Comparison of ENCODE assay signal across 23 mouse cellular contexts in the genomic region with DNA sequence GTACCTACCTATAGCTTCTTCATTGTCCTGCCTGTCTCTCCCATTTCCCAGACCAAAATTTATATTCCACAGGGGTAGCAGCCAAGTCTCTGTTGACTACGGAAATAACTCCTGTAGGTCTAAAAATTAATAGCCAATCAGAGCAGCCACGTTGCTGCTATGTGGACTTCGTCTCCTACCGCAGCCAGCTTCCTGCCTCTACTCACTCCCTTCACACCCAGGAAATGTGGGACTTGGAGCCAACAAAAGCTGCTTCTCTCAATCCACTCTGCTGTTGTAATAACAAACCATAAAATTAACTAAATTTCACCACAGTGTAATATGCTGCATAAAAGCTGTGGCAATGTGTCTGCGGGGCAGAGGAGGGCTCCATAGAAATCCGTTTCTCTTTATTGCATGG.
A peak's percentile ranks its signal among the peaks of the same experiment; 100 is the strongest.
DNase-seq lines count a peak whose midpoint lies in the region; ATAC-seq and TF ChIP-seq lines count a peak whose summit lies in the region.
"Had no signal": no experiment of that assay in that cellular context is flagged by ENCODE, and none has a peak within 500 bp of the region (broad histone marks: within the 10 kb centered on the region; RNA-seq: fewer than 3 reads in every experiment).

No protein-coding gene starts in this region.

- no peak overlapping the region for H3K27ac ChIP-seq in hindbrain, embryonic 15.5 days (replicated peaks)
- no peak overlapping the region for H3K27ac ChIP-seq in hindbrain, embryonic 14.5 days
- H3K27ac ChIP-seq in lung, embryonic 14.5 days (ENCODE audit: low read depth): no peak overlapping the region
- H3K27ac ChIP-seq in neural tube, embryonic 14.5 days (ENCODE audit: low read depth, low read length): no peak overlapping the region
- H3K27ac ChIP-seq in neural tube, embryonic 15.5 days (replicated peaks): no peak overlapping the region
- H3K27ac ChIP-seq: embryonic facial prominence, embryonic 10.5 days; embryonic facial prominence, embryonic 15.5 days; forebrain, embryonic 12.5 days; heart, embryonic 13.5 days; left cerebral cortex, adult 2 months; limb, embryonic 12.5 days; liver, embryonic 15.5 days had no signal

- H3K36me3 ChIP-seq in hindbrain, embryonic 15.5 days: no peaks in the 10 kb centered on the region
- H3K36me3 ChIP-seq in hindbrain, embryonic 14.5 days (replicated peaks; ENCODE audit: control insufficient read depth, insufficient read depth): no peaks in the 10 kb centered on the region
- H3K36me3 ChIP-seq in lung, embryonic 14.5 days (ENCODE audit: insufficient read depth): no peaks in the 10 kb centered on the region
- H3K36me3 ChIP-seq in neural tube, embryonic 14.5 days (ENCODE audit: control insufficient read depth, insufficient read depth, low read length): no peaks in the 10 kb centered on the region
- H3K36me3 ChIP-seq in neural tube, embryonic 15.5 days: no peaks in the 10 kb centered on the region
- H3K36me3 ChIP-seq: embryonic facial prominence, embryonic 10.5 days; embryonic facial prominence, embryonic 15.5 days; forebrain, embryonic 12.5 days; heart, embryonic 13.5 days; limb, embryonic 12.5 days; liver, embryonic 15.5 days had no signal

- TF ChIP-seq POLR2A in lung, adult 2 months (IDR thresholded peaks at IDR 0.05; ENCODE audit: borderline replicate concordance, extremely low read depth, low read depth, low read length): no peak

- 72% methylated on average over 6 of the region's 6 CpGs for WGBS in hindbrain, embryonic 15.5 days
- 73% methylated on average over 6 of the region's 6 CpGs for WGBS in hindbrain, embryonic 14.5 days
- WGBS in lung, embryonic 14.5 days: 53% methylated on average over 6 of the region's 6 CpGs
- WGBS in lung, adult 2 months: 42% methylated on average over 6 of the region's 6 CpGs
- WGBS in neural tube, embryonic 14.5 days: 47% methylated on average over 6 of the region's 6 CpGs
- 33% methylated on average over 6 of the region's 6 CpGs for WGBS in neural tube, embryonic 15.5 days

- DNase-seq in hindbrain, embryonic 14.5 days (ENCODE audit: low spot score): no peak
- DNase-seq in lung, embryonic 14.5 days: peak; percentile 41
- DNase-seq in lung, adult 2 months: no peak
- DNase-seq in adrenal gland, postnatal 10 days: no peak
- DNase-seq: adrenal gland, adult 2 months; cerebellum, adult 8-10 months; cerebellum, postnatal 25 days; gastrocnemius, postnatal 10 days; heart, postnatal 10 days; midbrain, embryonic 14.5 days; thymus, postnatal 4 days had no signal

- ATAC-seq in hindbrain, embryonic 15.5 days (ENCODE audit: low FRiP score, low read depth): peak; percentile 35; the same call in 1 of the 2 replicates
- no peak for ATAC-seq in hindbrain, embryonic 14.5 days (ENCODE audit: low FRiP score)
- ATAC-seq in lung, embryonic 14.5 days (ENCODE audit: insufficient read depth): no peak; the same call in 1 of the 2 replicates
- 0 out of 2 replicates have a peak, but pooled peaks have one; percentile 17 for ATAC-seq in neural tube, embryonic 14.5 days (ENCODE audit: low read depth)
- no peak for ATAC-seq in neural tube, embryonic 15.5 days (ENCODE audit: low FRiP score)
- ATAC-seq: activated CD4-positive, CD25-positive, alpha-beta regulatory T cell, adult 4 months; intestine, embryonic 16.5 days had no signal

- no peaks in the 10 kb centered on the region for H3K9me3 ChIP-seq in hindbrain, embryonic 15.5 days
- H3K9me3 ChIP-seq in hindbrain, embryonic 14.5 days (ENCODE audit: control insufficient read depth, low read length): no peaks in the 10 kb centered on the region
- H3K9me3 ChIP-seq in lung, embryonic 14.5 days (ENCODE audit: low read depth, low read length): no peaks in the 10 kb centered on the region
- H3K9me3 ChIP-seq in neural tube, embryonic 14.5 days (ENCODE audit: control insufficient read depth, low read length): no peaks in the 10 kb centered on the region
- no peaks in the 10 kb centered on the region for H3K9me3 ChIP-seq in neural tube, embryonic 15.5 days (replicated peaks)
- H3K9me3 ChIP-seq: embryonic facial prominence, embryonic 10.5 days; embryonic facial prominence, embryonic 15.5 days; forebrain, embryonic 12.5 days; heart, embryonic 13.5 days; limb, embryonic 12.5 days; liver, embryonic 15.5 days had no signal

- H3K4me3 ChIP-seq in hindbrain, embryonic 15.5 days: no peak overlapping the region
- no peak overlapping the region for H3K4me3 ChIP-seq in hindbrain, embryonic 14.5 days (replicated peaks; ENCODE audit: low read length)
- H3K4me3 ChIP-seq in lung, embryonic 14.5 days (ENCODE audit: low read depth, low read length): no peak overlapping the region
- H3K4me3 ChIP-seq in lung, adult 2 months (replicated peaks; ENCODE audit: extremely low read depth, low read depth, low read length): no peak overlapping the region
- H3K4me3 ChIP-seq in neural tube, embryonic 14.5 days (ENCODE audit: low read depth, low read length): no peak overlapping the region
- H3K4me3 ChIP-seq in neural tube, embryonic 15.5 days (replicated peaks): no peak overlapping the region
- H3K4me3 ChIP-seq: embryonic facial prominence, embryonic 10.5 days; embryonic facial prominence, embryonic 15.5 days; forebrain, embryonic 12.5 days; heart, embryonic 13.5 days; left cerebral cortex, adult 2 months; limb, embryonic 12.5 days; liver, embryonic 15.5 days had no signal

- H3K27me3 ChIP-seq in hindbrain, embryonic 15.5 days: no peaks in the 10 kb centered on the region
- H3K27me3 ChIP-seq in hindbrain, embryonic 14.5 days (ENCODE audit: control insufficient read depth, insufficient read depth, low read length): no peaks in the 10 kb centered on the region
- H3K27me3 ChIP-seq in lung, embryonic 14.5 days (ENCODE audit: insufficient read depth, low read length): no peaks in the 10 kb centered on the region
- H3K27me3 ChIP-seq in neural tube, embryonic 14.5 days (ENCODE audit: control insufficient read depth, insufficient read depth, low read length): no peaks in the 10 kb centered on the region
- H3K27me3 ChIP-seq in neural tube, embryonic 15.5 days (replicated peaks): no peaks in the 10 kb centered on the region
- H3K27me3 ChIP-seq: embryonic facial prominence, embryonic 15.5 days; forebrain, embryonic 12.5 days; heart, embryonic 13.5 days; limb, embryonic 12.5 days; liver, embryonic 15.5 days had no signal

- TF ChIP-seq CTCF in lung, embryonic 14.5 days (IDR thresholded peaks at IDR 0.05; ENCODE audit: low read depth): no peak
- no peak for TF ChIP-seq CTCF in lung, adult 2 months (IDR thresholded peaks at IDR 0.05; ENCODE audit: insufficient read depth, low read length)

- H3K4me1 ChIP-seq in hindbrain, embryonic 15.5 days (replicated peaks): peaks cover 12% of the 10 kb centered on the region
- no peaks in the 10 kb centered on the region for H3K4me1 ChIP-seq in hindbrain, embryonic 14.5 days (replicated peaks; ENCODE audit: control insufficient read depth, insufficient read depth, low read length)
- no peaks in the 10 kb centered on the region for H3K4me1 ChIP-seq in lung, embryonic 14.5 days (ENCODE audit: insufficient read depth)
- peaks cover 6% of the 10 kb centered on the region for H3K4me1 ChIP-seq in lung, adult 2 months (ENCODE audit: control insufficient read depth, insufficient read depth, low read length)
- peaks cover 12% of the 10 kb centered on the region; the same call in 1 of the 2 replicates for H3K4me1 ChIP-seq in neural tube, embryonic 14.5 days (ENCODE audit: control insufficient read depth, insufficient read depth, low read length)
- peaks cover 34% of the 10 kb centered on the region for H3K4me1 ChIP-seq in neural tube, embryonic 15.5 days
- H3K4me1 ChIP-seq: embryonic facial prominence, embryonic 15.5 days; forebrain, embryonic 12.5 days; liver, embryonic 15.5 days had no signal

- H3K9ac ChIP-seq in hindbrain, embryonic 15.5 days: no peak overlapping the region
- H3K9ac ChIP-seq in hindbrain, embryonic 14.5 days: no peak overlapping the region
- H3K9ac ChIP-seq in lung, embryonic 14.5 days: no peak overlapping the region
- H3K9ac ChIP-seq in neural tube, embryonic 14.5 days (replicated peaks; ENCODE audit: low read depth, low read length): no peak overlapping the region
- no peak overlapping the region for H3K9ac ChIP-seq in neural tube, embryonic 15.5 days (replicated peaks)
- H3K9ac ChIP-seq: embryonic facial prominence, embryonic 15.5 days; forebrain, embryonic 12.5 days; heart, embryonic 13.5 days; limb, embryonic 12.5 days; liver, embryonic 15.5 days had no signal

- H3K4me2 ChIP-seq in hindbrain, embryonic 15.5 days: no peak overlapping the region
- no peak overlapping the region for H3K4me2 ChIP-seq in hindbrain, embryonic 14.5 days (replicated peaks)
- no peak overlapping the region for H3K4me2 ChIP-seq in lung, embryonic 14.5 days
- no peak overlapping the region for H3K4me2 ChIP-seq in neural tube, embryonic 14.5 days (ENCODE audit: low read depth, low read length)
- H3K4me2 ChIP-seq in neural tube, embryonic 15.5 days: no peak overlapping the region
- H3K4me2 ChIP-seq: embryonic facial prominence, embryonic 15.5 days; forebrain, embryonic 12.5 days; heart, embryonic 13.5 days; limb, embryonic 12.5 days; liver, embryonic 15.5 days had no signal

Comparison
In these comparisons a context has a peak if more than half of its experiments do, and no peak if none do; other contexts are left out.
1. ATAC-seq: peak in hindbrain, embryonic 15.5 days (single experiment) and neural tube, embryonic 14.5 days (single experiment); none in hindbrain, embryonic 14.5 days (single experiment), lung, embryonic 14.5 days (single experiment) and neural tube, embryonic 15.5 days (single experiment).